Mouse (Mus musculus) embryonic facial prominence, embryonic 13.5 days (tissue): ENCODE measurements around the gene Agl. TPM values are rescaled to one million over a fixed set of nuclear protein-coding genes. Genes with fewer than 3 reads are reported as not detected.
A peak's percentile ranks its signal among the peaks of the same experiment; 100 is the strongest.

Experiments used
- ATAC-seq: fragments of 200-750 bp; cut with Nextera tagmentation; 2 replicates; pipeline ENCODE4 v1.8.0; 2017; ENCODE audit warnings: low read depth; ENCODE audit not compliant: insufficient number of reproducible peaks, insufficient read depth, low FRiP score, low TSS enrichment
- H3K27ac ChIP-seq: fragments of 300-500 bp; sonication (generic); 2 replicates; pipeline ENCODE4 v1.5.1; 2015; ENCODE audit warnings: moderate library complexity, mild to moderate bottlenecking, inconsistent platforms
- H3K27me3 ChIP-seq: fragments of 300-500 bp; sonication (generic); 2 replicates; pipeline ENCODE4 v1.6.1; 2015; ENCODE audit warnings: mild to moderate bottlenecking, inconsistent platforms
- H3K36me3 ChIP-seq: fragments of 300-500 bp; sonication (generic); 2 replicates; pipeline ENCODE4 v1.6.1; 2015; ENCODE audit warnings: mild to moderate bottlenecking, inconsistent platforms
- H3K4me1 ChIP-seq: fragments of 300-500 bp; sonication (generic); 2 replicates; pipeline ENCODE4 v1.6.1; 2015; ENCODE audit warnings: inconsistent platforms
- H3K4me2 ChIP-seq: fragments of 300-500 bp; sonication (generic); 2 replicates; pipeline ENCODE4 v1.6.1; 2015; ENCODE audit warnings: moderate library complexity, mild to moderate bottlenecking, inconsistent platforms
- H3K4me3 ChIP-seq: fragments of 300-500 bp; sonication (generic); 2 replicates; pipeline ENCODE4 v1.5.1; 2015; ENCODE audit warnings: mild to moderate bottlenecking, inconsistent platforms
- H3K9ac ChIP-seq: fragments of 300-500 bp; sonication (generic); 2 replicates; pipeline ENCODE4 v1.6.1; 2015; ENCODE audit warnings: mild to moderate bottlenecking, inconsistent platforms
- H3K9me3 ChIP-seq: fragments of 300-500 bp; sonication (generic); 2 replicates; pipeline ENCODE4 v1.6.1; 2016; ENCODE audit warnings: inconsistent platforms
- WGBS: fragments of 180-500 bp; shearing (Covaris S2); methylation state at CpG from one replicate; pipeline ENCODE4 v1.1.7; 2015; ENCODE audit warnings: mixed read lengths; 5-methylcytosine and 5-hydroxymethylcytosine counted together
- polyA plus RNA-seq: library from polyadenylated mRNA; unstranded; fragments of >200 nt; fragmentation: Nextera tagmentation; extraction: Ambion mirVana; gene quantifications from 2 replicates; pipeline ENCODE4 v1.2.1, GENCODE M21; 2015

Gene Agl
- polyA plus RNA-seq, 1 experiment from 2014 or later = 19.6 TPM

- no peak for ATAC-seq
- H3K27ac ChIP-seq = no peak overlapping the region
- no peaks in the 10 kb centered on the region for H3K36me3 ChIP-seq
- H3K4me3 ChIP-seq = no peak overlapping the region
- H3K4me2 ChIP-seq = no peak overlapping the region
- H3K9me3 ChIP-seq = no peaks in the 10 kb centered on the region
- no peaks in the 10 kb centered on the region for H3K27me3 ChIP-seq
- no peaks in the 10 kb centered on the region for H3K4me1 ChIP-seq
- WGBS = 68% methylated on average over 2 of the region's 2 CpGs
- no peak overlapping the region for H3K9ac ChIP-seq
Measured at GRCm38 (mm10) chr3:116729483-116730174, 78.3 kb downstream of the Agl start.

- no peak for ATAC-seq
- no peaks in the 10 kb centered on the region for H3K4me1 ChIP-seq
- H3K27ac ChIP-seq = no peak overlapping the region
- no peaks in the 10 kb centered on the region for H3K36me3 ChIP-seq
- no peak overlapping the region for H3K4me3 ChIP-seq
- no peaks in the 10 kb centered on the region for H3K9me3 ChIP-seq
- no peaks in the 10 kb centered on the region for H3K27me3 ChIP-seq
- H3K9ac ChIP-seq = no peak overlapping the region
- WGBS = 65% methylated on average over 9 of the region's 9 CpGs
- no peak overlapping the region for H3K4me2 ChIP-seq
Measured at GRCm38 (mm10) chr3:116726807-116727206, 81.2 kb downstream of the Agl start.

GRCm38 (mm10) chr3:116723496-116724481 lies 84.2 kb downstream of the Agl start:
- no peaks in the 10 kb centered on the region for H3K4me1 ChIP-seq

DNA sequence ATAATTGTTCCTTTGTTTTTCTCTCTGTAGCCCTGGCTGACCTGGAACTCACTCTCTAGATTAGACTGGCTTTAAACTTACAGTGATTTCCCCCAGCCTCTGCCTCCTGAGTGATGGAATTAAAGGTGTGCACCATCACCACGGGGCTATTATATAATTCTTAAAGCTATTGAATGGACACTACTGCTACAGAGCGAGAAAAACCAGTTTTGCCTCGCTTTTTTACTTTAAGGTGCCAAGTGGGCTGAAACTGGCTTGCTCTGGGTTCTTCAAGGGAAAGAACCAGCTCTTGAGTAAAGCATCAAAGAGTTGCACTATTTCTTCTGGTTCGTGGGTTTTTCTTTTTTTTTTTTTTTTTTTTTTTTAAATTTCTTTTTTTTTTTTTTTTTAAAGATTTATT lies 85.0 kb downstream of the Agl start:
- Histone ChIP-seq H3K36me3 (no peaks in the 10 kb centered on the region), H3K9ac (no peak overlapping the region), H3K4me1 (no peaks in the 10 kb centered on the region), H3K4me3 (no peak overlapping the region), H3K27ac (no peak overlapping the region), H3K9me3 (no peaks in the 10 kb centered on the region), H3K27me3 (no peaks in the 10 kb centered on the region), H3K4me2 (no peak overlapping the region)
- WGBS = 69% methylated on average over 4 of the region's 4 CpGs
- ATAC-seq = no peak

More at GRCm38 (mm10) chr3:116723496-116724481, 84.2 kb downstream of the Agl start:
- Histone ChIP-seq H3K36me3 (no peaks in the 10 kb centered on the region), H3K9ac (no peak overlapping the region), H3K4me2 (no peak overlapping the region), H3K27ac (no peak overlapping the region), H3K9me3 (no peaks in the 10 kb centered on the region), H3K4me3 (no peak overlapping the region), H3K27me3 (no peaks in the 10 kb centered on the region)
- ATAC-seq = no peak
- WGBS = 52% methylated on average over 10 of the region's 10 CpGs

- no peaks in the 10 kb centered on the region for H3K4me1 ChIP-seq
- WGBS = 70% methylated on average over 3 of the region's 3 CpGs
- H3K9ac ChIP-seq = no peak overlapping the region
- no peak for ATAC-seq
- no peak overlapping the region for H3K4me3 ChIP-seq
- no peak overlapping the region for H3K4me2 ChIP-seq
- no peak overlapping the region for H3K27ac ChIP-seq
- H3K27me3 ChIP-seq = no peaks in the 10 kb centered on the region
- H3K36me3 ChIP-seq = no peaks in the 10 kb centered on the region
- H3K9me3 ChIP-seq = no peaks in the 10 kb centered on the region
Measured at GRCm38 (mm10) chr3:116718951-116719350, 89.0 kb downstream of the Agl start.

DNA sequence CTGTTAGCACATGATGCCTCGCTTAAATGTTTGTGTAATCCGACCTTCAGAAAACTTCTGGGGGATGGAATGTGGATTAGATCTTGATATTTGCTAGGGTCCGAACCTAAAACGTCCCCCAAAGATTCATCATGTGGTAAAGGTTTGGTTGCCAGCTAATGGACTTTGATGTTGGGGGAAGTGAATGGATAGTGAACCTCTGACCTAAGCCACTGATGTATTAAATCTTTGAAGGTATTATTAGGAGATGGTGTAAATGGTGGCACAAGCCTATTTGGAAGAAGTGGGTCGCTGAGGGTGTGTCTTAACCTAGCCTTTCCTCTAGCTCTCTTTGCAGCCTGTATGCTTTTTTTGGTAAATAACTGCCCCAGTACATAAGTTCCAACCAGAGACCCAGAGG lies 94.9 kb downstream of the Agl start:
- Histone ChIP-seq H3K4me3 (peak overlapping the region; percentile 96), H3K36me3 (no peaks in the 10 kb centered on the region), H3K9me3 (no peaks in the 10 kb centered on the region), H3K4me2 (peak overlapping the region; percentile 84), H3K9ac (peak overlapping the region; percentile 93; the same call in 1 of the 2 replicates), H3K4me1 (peaks cover 8% of the 10 kb centered on the region), H3K27me3 (no peaks in the 10 kb centered on the region), H3K27ac (no peak overlapping the region)
- 15% methylated on average over 5 of the region's 5 CpGs for WGBS
- ATAC-seq = no peak

- Histone ChIP-seq H3K9me3 (no peaks in the 10 kb centered on the region), H3K36me3 (no peaks in the 10 kb centered on the region), H3K4me1 (peaks cover 8% of the 10 kb centered on the region), H3K27ac (peak within 1 kb of the TSS; percentile 72; the same call in 1 of the 2 replicates), H3K4me3 (peak within 1 kb of the TSS; percentile 96), H3K9ac (peak within 1 kb of the TSS; percentile 93), H3K4me2 (peak within 1 kb of the TSS; percentile 84), H3K27me3 (no peaks in the 10 kb centered on the region)
- 2% methylated on average over 8 of the region's 8 CpGs for WGBS
- ATAC-seq = peak; percentile 3; the same call in 1 of the 2 replicates
Measured at GRCm38 (mm10) chr3:116712436-116712881, 95.5 kb downstream of the Agl start, which contains the start of gene Slc35a3. TSS of gene Slc35a3 (minus strand) at chr3:116712831.

DNA sequence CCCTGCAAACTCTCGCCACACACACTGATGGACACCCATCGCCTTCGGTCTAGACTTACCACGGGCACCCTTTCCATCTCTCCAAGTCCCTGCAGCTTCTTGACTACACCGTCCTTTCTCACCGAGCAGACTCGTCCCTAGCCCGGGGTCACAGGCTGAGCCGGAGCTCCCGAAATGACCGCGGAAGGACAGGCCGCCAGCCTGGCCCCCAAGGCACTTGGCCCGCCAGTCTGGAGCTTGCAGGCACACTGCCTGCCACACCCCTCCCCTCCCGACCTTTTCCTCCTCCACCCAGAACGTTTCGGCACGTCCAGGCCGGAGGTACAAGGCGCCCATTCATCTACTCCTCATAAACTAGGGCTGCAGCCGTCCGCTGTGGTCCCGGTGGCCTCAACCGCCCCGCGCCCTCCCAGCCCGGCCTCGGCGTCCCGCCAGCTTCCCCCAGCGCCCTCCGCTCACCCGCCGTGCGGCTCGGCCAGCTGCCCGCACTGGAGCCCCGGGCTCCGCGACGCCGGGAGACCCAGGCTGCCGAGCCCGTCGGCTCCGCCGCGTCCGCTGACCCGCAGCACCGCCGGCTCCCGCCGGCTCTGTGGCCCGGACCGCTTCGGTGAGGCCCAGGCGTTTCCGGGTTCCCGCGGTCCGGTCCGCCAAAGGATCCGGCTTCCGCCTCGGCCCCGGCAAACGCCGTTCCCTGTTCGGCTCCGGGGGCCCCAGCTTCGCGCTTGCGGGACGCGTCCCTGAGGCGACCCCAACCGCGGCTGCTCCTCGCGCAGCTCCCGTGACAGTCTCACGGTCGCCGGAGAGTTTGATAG lies 96.1 kb downstream of the Agl start:
- H3K4me3 ChIP-seq = peak overlapping the region; percentile 96
- peak overlapping the region; percentile 72; the same call in 1 of the 2 replicates for H3K27ac ChIP-seq

GRCm38 (mm10) chr3:116710941-116711340 lies 97.0 kb downstream of the Agl start:
- Histone ChIP-seq H3K9ac (peak overlapping the region; percentile 93), H3K4me1 (peaks cover 8% of the 10 kb centered on the region), H3K27ac (no peak overlapping the region), H3K4me3 (peak overlapping the region; percentile 96), H3K27me3 (no peaks in the 10 kb centered on the region), H3K9me3 (no peaks in the 10 kb centered on the region), H3K4me2 (peak overlapping the region; percentile 84), H3K36me3 (0 out of 2 replicates have a peak, but pooled peaks cover 5% of the 10 kb centered on the region)
- ATAC-seq = no peak
- WGBS = 50% methylated on average over 9 of the region's 9 CpGs

More for the DNA sequence above, 96.1 kb downstream of the Agl start:
- H3K27me3 ChIP-seq = no peaks in the 10 kb centered on the region
- no peaks in the 10 kb centered on the region for H3K9me3 ChIP-seq
- WGBS = under 1% methylated on average over 85 of the region's 85 CpGs
- H3K9ac ChIP-seq = peak overlapping the region; percentile 93
- H3K4me1 ChIP-seq = peaks cover 8% of the 10 kb centered on the region
- H3K36me3 ChIP-seq = 0 out of 2 replicates have a peak, but pooled peaks cover 3% of the 10 kb centered on the region
- peak; percentile 70 for ATAC-seq
- peak overlapping the region; percentile 84 for H3K4me2 ChIP-seq

DNA sequence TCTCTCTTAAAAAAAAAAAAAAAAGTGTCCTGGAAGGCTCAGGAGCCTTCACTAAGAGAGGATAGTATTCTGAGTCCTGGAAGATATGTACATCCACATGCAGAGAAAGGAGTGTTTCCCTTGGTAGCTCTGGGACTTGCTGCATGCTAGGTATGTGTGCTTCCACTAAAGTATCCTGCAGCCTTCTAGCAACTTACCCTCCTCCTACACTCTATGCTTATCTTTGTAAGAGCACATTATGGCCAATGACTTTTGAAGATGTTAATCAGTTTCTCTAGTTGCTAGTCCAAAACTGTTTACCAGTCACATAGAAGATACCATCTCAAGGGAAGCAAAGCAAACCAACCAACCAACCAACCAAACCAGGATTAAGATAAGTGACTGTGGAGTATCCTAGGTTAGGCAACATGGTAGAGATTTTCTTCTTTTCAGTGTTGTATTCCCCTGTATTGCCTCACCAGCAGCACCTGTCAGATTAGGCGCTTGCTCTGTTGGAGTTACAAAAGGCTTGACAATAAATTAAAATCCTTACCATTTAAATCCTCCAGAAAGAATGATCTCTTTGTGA lies 102.2 kb downstream of the Agl start:
- Histone ChIP-seq H3K27ac (no peak overlapping the region), H3K4me2 (no peak overlapping the region), H3K36me3 (0 out of 2 replicates have a peak, but pooled peaks cover 8% of the 10 kb centered on the region), H3K4me1 (no peaks in the 10 kb centered on the region), H3K9me3 (no peaks in the 10 kb centered on the region), H3K4me3 (no peak overlapping the region), H3K9ac (no peak overlapping the region), H3K27me3 (no peaks in the 10 kb centered on the region)
- 98% methylated on average over 1 of the region's 1 CpGs for WGBS
- no peak for ATAC-seq
